Mouse (Mus musculus) lung, postnatal 4 days (tissue): ENCODE results near the gene Edc4.
A peak's percentile ranks its signal among the peaks of the same experiment; 100 is the strongest.
"Not testable (repeated sequence)": the region's sequence is repeated elsewhere in the genome, so short reads cannot be mapped to it uniquely, and the experiment has no call there.

Experiments
- DNase-seq, 2 experiments: peaks; one replicate each; pipeline ENCODE4 v3.0.0; 2021

The Edc4 gene

GRCm38 (mm10) chr8:105880754-105881520 lies at the start of gene Edc4:
Edc4 (plus strand) TSS chr8:105880881.
- DNase-seq, result peak; percentile 89 to 94

- not testable (repeated sequence) for DNase-seq
Measured at GRCm38 (mm10) chr8:105833740-105834139, 46.9 kb upstream of the Edc4 start.

- peak; percentile 76 to 87 for DNase-seq
Measured at GRCm38 (mm10) chr8:105835318-105835717, 45.4 kb upstream of the Edc4 start.

- DNase-seq, result no peak
Measured at GRCm38 (mm10) chr8:105836991-105837390, 43.7 kb upstream of the Edc4 start.

GRCm38 (mm10) chr8:105839209-105839608 lies 41.5 kb upstream of the Edc4 start:
- no peak for DNase-seq

- no peak for DNase-seq
Measured at GRCm38 (mm10) chr8:105846678-105847077, 34.0 kb upstream of the Edc4 start.

- DNase-seq, result no peak
Measured at GRCm38 (mm10) chr8:105850014-105850413, 30.7 kb upstream of the Edc4 start.

GRCm38 (mm10) chr8:105850611-105851010 lies 30.1 kb upstream of the Edc4 start:
- no peak for DNase-seq

GRCm38 (mm10) chr8:105851651-105852143 lies 29.0 kb upstream of the Edc4 start:
- peak; percentile 90 to 92 for DNase-seq

GRCm38 (mm10) chr8:105852146-105852729 lies 28.4 kb upstream of the Edc4 start:
- DNase-seq, result no peak

- no peak for DNase-seq
Measured at GRCm38 (mm10) chr8:105853178-105853577, 27.5 kb upstream of the Edc4 start, which contains the start of gene Cenpt. Cenpt (minus strand) TSS chr8:105853278.

- no peak for DNase-seq
Measured at GRCm38 (mm10) chr8:105854303-105854702, 26.4 kb upstream of the Edc4 start.

GRCm38 (mm10) chr8:105854715-105855216 lies 25.9 kb upstream of the Edc4 start, which contains the start of gene Thap11:
Thap11 (plus strand) TSS chr8:105855132.
- peak; percentile 94 to 95 for DNase-seq

- DNase-seq, result peak in 1 of 2 experiments; percentile 72
Measured at GRCm38 (mm10) chr8:105855248-105856167, 25.2 kb upstream of the Edc4 start.

GRCm38 (mm10) chr8:105856168-105856835 lies 24.4 kb upstream of the Edc4 start:
- no peak for DNase-seq

GRCm38 (mm10) chr8:105858495-105858894 lies 22.2 kb upstream of the Edc4 start:
- peak in 1 of 2 experiments; percentile 32 for DNase-seq

- no peak for DNase-seq
Measured at GRCm38 (mm10) chr8:105859314-105859713, 21.4 kb upstream of the Edc4 start.

- DNase-seq, result peak; percentile 96 to 99
Measured at GRCm38 (mm10) chr8:105860143-105860981, 20.3 kb upstream of the Edc4 start, which contains the start of gene Nutf2. Nutf2 (plus strand) TSS chr8:105860580.

GRCm38 (mm10) chr8:105861951-105862350 lies 18.7 kb upstream of the Edc4 start:
- peak in 1 of 2 experiments; percentile 27 for DNase-seq

GRCm38 (mm10) chr8:105866364-105867029 lies 14.2 kb upstream of the Edc4 start:
- peak in 1 of 2 experiments; percentile 16 for DNase-seq
